Comparison of ENCODE assay signal across 1 mouse cellular context in the genomic region with DNA sequence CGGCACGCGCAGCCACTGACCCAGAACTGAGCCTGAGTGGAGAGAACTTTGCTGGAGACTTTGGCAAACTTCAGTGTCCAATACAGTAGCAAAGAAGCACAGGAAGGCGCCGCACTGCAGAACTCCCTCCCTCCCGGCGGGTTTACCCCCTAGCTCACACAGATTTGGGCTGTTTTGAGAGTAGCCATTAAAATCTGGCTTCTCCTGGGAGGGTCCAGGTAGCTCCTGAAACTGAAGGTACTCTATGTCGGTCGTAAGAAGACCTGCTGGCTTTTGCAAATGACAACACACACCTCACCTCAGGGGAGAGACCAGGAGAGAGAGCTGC.
TF ChIP-seq lines count a peak whose summit lies in the region.

No protein-coding gene starts in this region.

TF ChIP-seq in CH12.LX, 34 proteins besides CTCF, POLR2A, EP300 and RAD21:
- TF ChIP-seq BHLHE40 (IDR thresholded peaks at IDR 0.05; ENCODE audit: low read depth, low read length) (0 out of 2 replicates have a peak, but pooled peaks have one; percentile 12), IRF4 (IDR thresholded peaks at IDR 0.05; ENCODE audit: low read depth, low read length) (no peak), MAX (IDR thresholded peaks at IDR 0.05; ENCODE audit: low read length) (peak; percentile 5; the same call in 1 of the 2 replicates)
